In genomic region chr4:55442098-55442497, GRCm38 (mm10) we compare ENCODE assay signal across 13 mouse cellular contexts.
A peak's percentile ranks its signal among the peaks of the same experiment; 100 is the strongest.
DNase-seq lines count a peak whose midpoint lies in the region.
"Had no signal": no experiment of that assay in that cellular context is flagged by ENCODE, and none has a peak within 500 bp of the region (broad histone marks: within the 10 kb centered on the region; RNA-seq: fewer than 3 reads in every experiment).

No protein-coding gene starts in this region.

- intact Hi-C loops in left cerebral cortex, postnatal 25 days (cut with DNase I): no loop called here

- DNase-seq in right cerebral cortex, adult 18-20 months: peak; percentile 49
- DNase-seq in right cerebral cortex, postnatal 25 days: no peak
- DNase-seq in T-cell, adult 2 months (ENCODE audit: low spot score): peak; percentile 36
- DNase-seq in left cerebral cortex, postnatal 25 days (ENCODE audit: low spot score in 2 of 2): peak; percentile 10 to 53
- DNase-seq in thymus, postnatal 4 days: peak; percentile 26
- DNase-seq in retina, embryonic 14.5 days (ENCODE audit: low spot score): no peak
- no peak for DNase-seq in testis, postnatal 14 days (ENCODE audit: low spot score)
- DNase-seq: adrenal gland, postnatal 10 days; cerebellum, adult 11-12 months; cerebellum, postnatal 36 days; liver; liver, postnatal 0 days; spleen, adult 18-20 months had no signal

Comparison
In these comparisons a context has a peak if more than half of its experiments do, and no peak if none do; other contexts are left out.
1. DNase-seq: peak in right cerebral cortex, adult 18-20 months (single experiment), T-cell, adult 2 months (single experiment), left cerebral cortex, postnatal 25 days (2 of 2) and thymus, postnatal 4 days (single experiment); none in right cerebral cortex, postnatal 25 days (single experiment), retina, embryonic 14.5 days (single experiment) and testis, postnatal 14 days (single experiment).